Mouse (Mus musculus): ENCODE data around the gene Stard3nl. TPM values are rescaled to one million over a fixed set of nuclear protein-coding genes. Genes with fewer than 3 reads are reported as not detected.
"Not testable (repeated sequence)": the region's sequence is repeated elsewhere in the genome, so short reads cannot be mapped to it uniquely, and the experiment has no call there.

The Stard3nl gene
- polyA plus RNA-seq, 1 experiment from 2014 or later, result 95.1 TPM

DNA sequence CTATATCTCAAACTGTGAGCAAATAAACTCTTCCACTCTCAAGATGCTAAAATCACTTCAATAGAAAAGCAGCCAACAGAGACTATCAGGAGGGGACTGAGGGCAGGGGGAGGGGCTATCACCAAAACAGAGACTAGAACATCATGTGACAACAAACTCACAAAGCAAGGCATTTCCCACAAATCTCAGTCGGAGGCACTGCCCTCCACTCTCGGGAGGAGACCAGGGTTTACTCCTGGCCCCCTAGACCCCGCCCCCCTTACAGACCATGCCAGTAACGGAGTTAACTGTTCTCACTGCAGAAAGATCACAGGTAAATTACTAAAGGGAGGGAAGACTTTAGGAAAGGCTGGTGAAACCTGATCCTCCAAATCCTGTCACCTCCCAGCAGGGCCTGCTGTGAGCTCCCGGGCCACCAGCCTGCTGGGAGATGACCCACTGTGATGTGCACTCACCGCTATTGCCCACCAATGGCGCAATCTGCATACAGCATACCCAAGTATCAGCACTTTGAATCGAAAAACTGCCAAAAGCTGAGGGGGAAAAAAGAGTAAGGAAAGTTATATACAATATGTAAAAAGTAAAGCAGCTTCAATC lies 23.4 kb downstream of the Stard3nl start:
- no peak overlapping the region for H3K9ac ChIP-seq
- WGBS, result 31% methylated on average over 8 of the region's 8 CpGs
- H3K9me3 ChIP-seq, result no peaks in the 10 kb centered on the region
- no peak overlapping the region for H3K4me3 ChIP-seq (replicated peaks)
- ATAC-seq, result no peak
- peaks cover 10% of the 10 kb centered on the region for H3K36me3 ChIP-seq
- no peak overlapping the region for H3K4me2 ChIP-seq (replicated peaks)
- H3K27ac ChIP-seq, result no peak overlapping the region
- no peaks in the 10 kb centered on the region for H3K4me1 ChIP-seq (replicated peaks)
- no peaks in the 10 kb centered on the region for H3K27me3 ChIP-seq (replicated peaks)

GRCm38 (mm10) chr13:19368817-19369216 lies 26.8 kb downstream of the Stard3nl start:
- Histone ChIP-seq H3K9ac (no peak overlapping the region), H3K4me2 (replicated peaks) (no peak overlapping the region), H3K4me1 (replicated peaks) (no peaks in the 10 kb centered on the region), H3K9me3 (no peaks in the 10 kb centered on the region), H3K27ac (no peak overlapping the region), H3K36me3 (peaks cover 19% of the 10 kb centered on the region), H3K27me3 (replicated peaks) (no peaks in the 10 kb centered on the region), H3K4me3 (replicated peaks) (no peak overlapping the region)
- no peak for ATAC-seq
- WGBS, result 93% methylated on average over 6 of the region's 6 CpGs

DNA sequence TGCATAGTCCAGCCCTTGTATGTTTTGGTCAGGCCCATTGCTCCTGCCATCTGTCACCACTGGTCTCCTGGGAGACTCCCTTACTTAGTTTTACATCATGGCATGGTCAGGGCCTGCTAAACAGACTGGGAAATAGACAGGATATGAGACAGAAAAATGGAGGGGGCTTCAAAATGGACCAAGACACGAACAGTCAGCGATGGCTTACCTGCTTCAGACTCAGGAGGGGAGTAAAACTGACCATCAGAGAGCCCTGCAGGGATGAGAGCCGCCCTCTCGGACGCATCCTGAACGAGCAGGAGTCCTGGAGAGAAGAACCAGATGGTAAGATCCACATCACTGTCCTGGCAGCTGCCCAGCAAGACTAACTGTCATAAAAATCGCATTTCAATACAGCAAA lies 28.1 kb downstream of the Stard3nl start:
- Histone ChIP-seq H3K36me3 (peaks cover 19% of the 10 kb centered on the region), H3K9me3 (no peaks in the 10 kb centered on the region), H3K4me3 (replicated peaks) (no peak overlapping the region), H3K27me3 (replicated peaks) (no peaks in the 10 kb centered on the region), H3K9ac (no peak overlapping the region), H3K4me1 (replicated peaks) (no peaks in the 10 kb centered on the region), H3K4me2 (replicated peaks) (no peak overlapping the region), H3K27ac (no peak overlapping the region)
- 74% methylated on average over 7 of the region's 7 CpGs for WGBS
- no peak for ATAC-seq

- Histone ChIP-seq H3K27ac (no peak overlapping the region), H3K36me3 (peaks cover 19% of the 10 kb centered on the region), H3K4me2 (replicated peaks) (no peak overlapping the region), H3K9ac (no peak overlapping the region), H3K4me1 (replicated peaks) (no peaks in the 10 kb centered on the region), H3K27me3 (replicated peaks) (no peaks in the 10 kb centered on the region), H3K4me3 (replicated peaks) (no peak overlapping the region), H3K9me3 (no peaks in the 10 kb centered on the region)
- WGBS, result 86% methylated on average over 2 of the region's 2 CpGs
- no peak for ATAC-seq
Observed at GRCm38 (mm10) chr13:19366866-19367265, 28.7 kb downstream of the Stard3nl start.

- Histone ChIP-seq H3K36me3 (peaks cover 14% of the 10 kb centered on the region), H3K4me3 (replicated peaks) (no peak overlapping the region), H3K27ac (no peak overlapping the region), H3K9me3 (no peaks in the 10 kb centered on the region), H3K4me2 (replicated peaks) (no peak overlapping the region), H3K9ac (no peak overlapping the region), H3K4me1 (replicated peaks) (no peaks in the 10 kb centered on the region), H3K27me3 (replicated peaks) (no peaks in the 10 kb centered on the region)
- ATAC-seq, result peak; percentile 72
- 24% methylated on average over 4 of the region's 4 CpGs for WGBS
Observed at GRCm38 (mm10) chr13:19365596-19365995, 30.0 kb downstream of the Stard3nl start.

DNA sequence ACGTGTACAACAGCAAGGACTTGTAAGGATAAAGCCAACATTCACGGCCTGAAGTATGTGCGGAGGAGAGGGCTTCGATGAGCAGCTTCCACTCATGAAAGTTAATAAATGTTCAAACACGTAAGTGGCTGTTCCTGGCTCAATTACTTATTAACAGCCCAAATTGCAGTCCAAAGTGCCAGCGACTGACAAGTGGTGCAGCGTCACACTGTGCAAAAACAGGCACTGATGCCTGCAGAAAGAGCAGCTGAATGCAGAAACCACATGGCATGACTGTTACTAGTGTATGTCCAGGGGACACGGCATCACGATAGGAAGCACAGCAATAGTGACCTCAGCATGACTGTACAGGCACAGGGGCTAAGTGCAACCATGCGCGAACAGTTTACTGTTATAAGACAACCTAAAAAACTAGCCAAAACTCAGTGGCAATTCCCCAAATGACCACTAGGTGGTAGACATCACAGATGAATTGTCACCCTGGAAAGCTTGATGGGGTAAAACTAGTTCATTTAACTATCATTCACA lies 31.3 kb downstream of the Stard3nl start:
- peak; percentile 78 for ATAC-seq
- no peak overlapping the region for H3K27ac ChIP-seq
- H3K9ac ChIP-seq, result no peak overlapping the region
- H3K4me2 ChIP-seq (replicated peaks), result 0 out of 2 replicates have a peak overlapping the region, but pooled peaks have one; percentile 19
- WGBS, result 68% methylated on average over 11 of the region's 11 CpGs
- H3K4me1 ChIP-seq (replicated peaks), result no peaks in the 10 kb centered on the region
- no peaks in the 10 kb centered on the region for H3K9me3 ChIP-seq
- peaks cover 13% of the 10 kb centered on the region for H3K36me3 ChIP-seq
- no peaks in the 10 kb centered on the region for H3K27me3 ChIP-seq (replicated peaks)
- H3K4me3 ChIP-seq (replicated peaks), result no peak overlapping the region

GRCm38 (mm10) chr13:19362358-19362757 lies 33.2 kb downstream of the Stard3nl start:
- no peak for ATAC-seq
- WGBS, result 68% methylated on average over 6 of the region's 6 CpGs
- Histone ChIP-seq H3K4me2 (replicated peaks) (no peak overlapping the region), H3K4me3 (replicated peaks) (no peak overlapping the region), H3K4me1 (replicated peaks) (no peaks in the 10 kb centered on the region), H3K27ac (no peak overlapping the region), H3K36me3 (peaks cover 13% of the 10 kb centered on the region), H3K9ac (no peak overlapping the region), H3K9me3 (no peaks in the 10 kb centered on the region), H3K27me3 (replicated peaks) (no peaks in the 10 kb centered on the region)

GRCm38 (mm10) chr13:19358027-19358426 lies 37.6 kb downstream of the Stard3nl start:
- H3K9ac ChIP-seq, result no peak overlapping the region
- WGBS, result 64% methylated on average over 5 of the region's 5 CpGs
- no peak overlapping the region for H3K27ac ChIP-seq
- H3K4me1 ChIP-seq (replicated peaks), result no peaks in the 10 kb centered on the region
- H3K9me3 ChIP-seq, result no peaks in the 10 kb centered on the region
- ATAC-seq, result no peak
- no peaks in the 10 kb centered on the region for H3K27me3 ChIP-seq (replicated peaks)
- no peak overlapping the region for H3K4me3 ChIP-seq (replicated peaks)
- 0 out of 2 replicates have a peak, but pooled peaks cover 12% of the 10 kb centered on the region for H3K36me3 ChIP-seq
- no peak overlapping the region for H3K4me2 ChIP-seq (replicated peaks)

DNA sequence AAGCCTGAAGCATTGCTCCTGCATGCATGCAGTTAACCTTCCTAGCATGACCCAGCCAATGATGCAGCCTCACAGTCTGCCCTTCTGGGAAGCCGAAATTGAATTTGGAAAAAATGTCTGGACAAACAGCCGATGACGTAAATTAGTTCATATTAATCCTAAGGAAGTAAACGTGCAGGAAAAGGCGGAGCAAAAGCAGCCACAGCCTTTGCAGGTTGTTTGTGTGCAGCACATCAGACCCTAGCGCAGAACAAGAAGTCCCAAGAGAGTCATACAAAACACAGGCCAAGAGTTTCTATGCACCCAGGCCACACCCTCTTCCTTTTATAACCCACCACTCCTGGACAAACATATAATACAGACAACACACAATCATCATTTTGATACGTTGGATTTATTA lies 38.3 kb downstream of the Stard3nl start:
- Histone ChIP-seq H3K9me3 (no peaks in the 10 kb centered on the region), H3K27me3 (replicated peaks) (no peaks in the 10 kb centered on the region), H3K9ac (no peak overlapping the region), H3K4me3 (replicated peaks) (no peak overlapping the region), H3K36me3 (0 out of 2 replicates have a peak, but pooled peaks cover 12% of the 10 kb centered on the region), H3K4me1 (replicated peaks) (no peaks in the 10 kb centered on the region), H3K27ac (no peak overlapping the region), H3K4me2 (replicated peaks) (no peak overlapping the region)
- ATAC-seq, result no peak
- WGBS, result 84% methylated on average over 7 of the region's 7 CpGs

- Histone ChIP-seq H3K27me3 (replicated peaks) (no peaks in the 10 kb centered on the region), H3K27ac (no peak overlapping the region), H3K9me3 (no peaks in the 10 kb centered on the region), H3K4me1 (replicated peaks) (no peaks in the 10 kb centered on the region), H3K4me3 (replicated peaks) (no peak overlapping the region), H3K4me2 (replicated peaks) (no peak overlapping the region), H3K36me3 (0 out of 2 replicates have a peak, but pooled peaks cover 12% of the 10 kb centered on the region), H3K9ac (no peak overlapping the region)
- WGBS, result 76% methylated on average over 5 of the region's 5 CpGs
- ATAC-seq, result no peak
Observed at GRCm38 (mm10) chr13:19356720-19357119, 38.9 kb downstream of the Stard3nl start.

DNA sequence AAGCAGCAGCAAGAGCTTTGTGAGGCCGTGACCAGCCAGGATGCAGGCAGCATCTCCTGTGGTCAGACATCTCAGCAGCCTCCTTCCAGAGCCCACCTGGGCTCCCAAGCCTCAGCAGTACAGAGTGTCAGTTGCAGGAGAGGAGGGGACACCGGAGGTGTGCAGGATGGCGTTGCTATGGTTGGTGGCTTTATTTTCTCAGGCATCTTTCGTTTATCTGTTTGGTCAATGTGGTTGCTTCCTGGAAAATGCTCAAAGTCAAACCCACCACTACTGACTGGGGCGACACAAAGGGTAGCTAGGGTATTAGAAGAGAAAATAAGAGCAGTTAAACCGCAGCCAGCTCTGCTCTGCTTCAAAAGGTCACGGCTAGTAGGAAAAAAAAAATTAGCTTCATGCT lies 39.5 kb downstream of the Stard3nl start:
- Histone ChIP-seq H3K9ac (no peak overlapping the region), H3K4me2 (replicated peaks) (no peak overlapping the region), H3K27me3 (replicated peaks) (no peaks in the 10 kb centered on the region), H3K9me3 (no peaks in the 10 kb centered on the region), H3K27ac (no peak overlapping the region), H3K4me3 (replicated peaks) (no peak overlapping the region), H3K4me1 (replicated peaks) (no peaks in the 10 kb centered on the region), H3K36me3 (0 out of 2 replicates have a peak, but pooled peaks cover 12% of the 10 kb centered on the region)
- 82% methylated on average over 7 of the region's 7 CpGs for WGBS
- no peak for ATAC-seq

DNA sequence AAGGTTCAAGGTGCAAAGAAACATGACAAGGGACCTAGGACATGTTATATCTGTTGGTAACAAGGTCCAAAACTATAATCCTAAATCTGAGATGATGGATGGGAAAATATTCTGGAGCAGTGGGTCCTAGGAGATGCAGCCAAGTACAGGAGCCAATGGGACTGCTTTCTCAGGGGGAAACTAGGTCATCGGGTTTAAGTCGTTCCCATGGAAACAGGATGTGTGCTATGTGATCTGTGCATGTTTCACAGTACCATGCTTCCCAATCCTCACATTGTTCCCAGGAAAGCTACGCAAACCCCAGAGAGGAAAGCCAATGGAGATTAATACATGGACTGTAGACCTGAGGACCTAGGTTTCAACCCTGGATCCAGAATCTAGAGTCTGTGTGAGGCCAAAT lies 42.8 kb downstream of the Stard3nl start:
- H3K9me3 ChIP-seq, result no peaks in the 10 kb centered on the region
- 0 out of 2 replicates have a peak, but pooled peaks cover 7% of the 10 kb centered on the region for H3K36me3 ChIP-seq
- no peak overlapping the region for H3K27ac ChIP-seq
- H3K27me3 ChIP-seq (replicated peaks), result no peaks in the 10 kb centered on the region
- H3K4me1 ChIP-seq (replicated peaks), result no peaks in the 10 kb centered on the region
- no peak for ATAC-seq
- H3K4me3 ChIP-seq (replicated peaks), result no peak overlapping the region
- no peak overlapping the region for H3K4me2 ChIP-seq (replicated peaks)
- 83% methylated on average over 3 of the region's 3 CpGs for WGBS
- H3K9ac ChIP-seq, result no peak overlapping the region

- not testable (repeated sequence) for H3K27ac ChIP-seq; H3K36me3 ChIP-seq; H3K4me1 ChIP-seq (replicated peaks); H3K4me3 ChIP-seq (replicated peaks); H3K4me2 ChIP-seq (replicated peaks); H3K9ac ChIP-seq; H3K9me3 ChIP-seq; ATAC-seq; H3K27me3 ChIP-seq (replicated peaks)
- WGBS, result 74% methylated on average over 1 of the region's 1 CpGs
Observed at GRCm38 (mm10) chr13:19340356-19340755, 55.2 kb downstream of the Stard3nl start.

Measured in intestine, embryonic 15.5 days (tissue).